Mouse (Mus musculus) granulocyte monocyte progenitor cell, adult 5-6 weeks (primary cell): ENCODE results near the gene Ube4a. TPM values are rescaled to one million over a fixed set of nuclear protein-coding genes. Genes with fewer than 3 reads are reported as not detected.
"Not testable (repeated sequence)": the region's sequence is repeated elsewhere in the genome, so short reads cannot be mapped to it uniquely, and the experiment has no call there.

Source experiments
- ATAC-seq: replicated peaks from 2 replicates; pipeline ENCODE4 v1.8.0; 2016; ENCODE audit warnings: mild to moderate bottlenecking, moderate TSS enrichment, inconsistent platforms; ENCODE audit not compliant: poor library complexity, severe bottlenecking
- total RNA-seq, 2 experiments: library from RNA; stranded (forward) in 1 of 2; stranded (reverse) in 1 of 2; fragments of 200-712, 200-1000 nt in 1 of 2; fragments of >200 nt in 1 of 2; fragmentation: Nextera tagmentation in 1 of 2; gene quantifications; 2 replicates each; pipeline ENCODE4 v1.2.3; 2014 to 2017

Ube4a gene
- total RNA-seq, 2 experiments from 2014 or later = 28.5 to 49.8 TPM

- no peak for ATAC-seq
Observed at GRCm38 (mm10) chr9:44982081-44982480, 16.7 kb upstream of the Ube4a start.

GRCm38 (mm10) chr9:44981676-44982075, 16.3 kb upstream of the Ube4a start, which contains the start of gene Cd3d:
Cd3d (plus strand) TSS chr9:44981786.
- ATAC-seq = no peak

GRCm38 (mm10) chr9:44981104-44981503, 15.7 kb upstream of the Ube4a start:
- ATAC-seq = no peak

GRCm38 (mm10) chr9:44980242-44980641, 14.8 kb upstream of the Ube4a start, which contains the start of gene Cd3g:
Cd3g (minus strand) TSS chr9:44980431.
- no peak for ATAC-seq

- ATAC-seq = no peak
Observed at GRCm38 (mm10) chr9:44979806-44980205, 14.4 kb upstream of the Ube4a start.

- ATAC-seq = no peak
Observed at GRCm38 (mm10) chr9:44977813-44978212, 12.4 kb upstream of the Ube4a start.

- ATAC-seq = no peak
Observed at GRCm38 (mm10) chr9:44969450-44969849, 4.0 kb upstream of the Ube4a start.

GRCm38 (mm10) chr9:44967763-44968162, 2.4 kb upstream of the Ube4a start:
- not testable (repeated sequence) for ATAC-seq

GRCm38 (mm10) chr9:44966815-44967242, 1.4 kb upstream of the Ube4a start:
- ATAC-seq = peak; percentile 79

- no peak for ATAC-seq
Observed at GRCm38 (mm10) chr9:44965833-44966466, 550 bp upstream of the Ube4a start.

GRCm38 (mm10) chr9:44954432-44954831, 11.0 kb downstream of the Ube4a start:
- ATAC-seq = no peak

GRCm38 (mm10) chr9:44947836-44948235, 17.6 kb downstream of the Ube4a start:
- no peak for ATAC-seq

GRCm38 (mm10) chr9:44946185-44946695, 19.2 kb downstream of the Ube4a start:
- no peak for ATAC-seq

- no peak for ATAC-seq
Observed at GRCm38 (mm10) chr9:44942421-44942820, 23.0 kb downstream of the Ube4a start.

GRCm38 (mm10) chr9:44941756-44942155, 23.6 kb downstream of the Ube4a start:
- no peak for ATAC-seq

- ATAC-seq = no peak
Observed at GRCm38 (mm10) chr9:44921543-44921942, 43.9 kb downstream of the Ube4a start.

- ATAC-seq = peak; percentile 84
Observed at GRCm38 (mm10) chr9:44921123-44921468, 44.3 kb downstream of the Ube4a start.

- ATAC-seq = peak; percentile 75
Observed at GRCm38 (mm10) chr9:44920374-44921122, 44.9 kb downstream of the Ube4a start, which contains the start of gene Atp5l. Atp5l (minus strand) TSS chr9:44920742.

- ATAC-seq = no peak
Observed at GRCm38 (mm10) chr9:44919606-44920005, 45.8 kb downstream of the Ube4a start.

- peak; percentile 51 for ATAC-seq
Observed at GRCm38 (mm10) chr9:44916196-44916595, 49.2 kb downstream of the Ube4a start.

GRCm38 (mm10) chr9:44914706-44915105, 50.7 kb downstream of the Ube4a start:
- ATAC-seq = no peak
